Mouse (Mus musculus) adrenal gland, postnatal 14 days (tissue): ENCODE data around the gene Phldb1. TPM values are rescaled to one million over a fixed set of nuclear protein-coding genes. Genes with fewer than 3 reads are reported as not detected.

Experiments used
- DNase-seq: peaks from one replicate; pipeline ENCODE4 v3.0.0; 2021; ENCODE audit warnings: mixed read lengths
- total RNA-seq: library from RNA; stranded (reverse); gene quantifications from 2 replicates; pipeline ENCODE4 v1.2.3, GENCODE M21; 2021

The Phldb1 gene
- total RNA-seq, 1 experiment from 2014 or later: 45.1 TPM

DNA sequence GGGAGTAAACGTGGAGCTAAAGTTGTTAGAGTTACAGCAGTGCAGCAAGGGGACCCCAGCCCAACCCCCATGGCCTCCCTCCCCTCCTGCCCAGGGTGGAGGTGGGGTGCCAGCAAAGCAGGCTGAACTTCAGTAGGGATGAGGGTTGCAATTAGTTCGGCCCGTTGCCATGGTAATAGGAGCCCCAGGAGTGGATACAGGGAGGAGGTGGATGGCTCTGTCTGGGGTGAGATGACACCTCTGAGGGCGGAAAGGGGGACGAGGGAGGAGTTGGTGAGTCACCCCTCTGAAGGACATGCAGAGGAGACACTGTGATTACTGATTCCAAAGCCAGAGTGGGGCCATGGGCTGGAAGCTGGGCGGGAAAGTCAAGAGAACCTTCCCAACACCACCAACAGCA is 26.1 kb downstream of the Phldb1 start:
- peak; percentile 82 for DNase-seq

DNA sequence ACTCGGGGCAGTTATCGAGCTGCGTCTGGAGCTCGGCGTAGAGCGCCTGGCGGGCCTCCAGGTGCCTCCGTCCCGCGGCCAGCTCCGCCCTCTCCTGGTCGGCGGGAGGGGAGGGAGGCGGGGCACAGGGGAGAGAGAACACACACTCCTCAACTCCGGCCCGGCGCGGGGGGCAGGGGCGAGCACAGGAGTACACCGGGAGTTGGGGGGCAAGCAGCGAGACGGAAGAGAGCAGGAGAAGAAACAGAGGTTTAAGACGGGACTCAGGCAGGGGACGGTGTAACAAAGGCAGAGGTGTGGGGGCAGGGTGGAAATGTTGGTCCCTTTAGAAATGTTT is 26.6 kb downstream of the Phldb1 start:
- peak; percentile 92 for DNase-seq

DNA sequence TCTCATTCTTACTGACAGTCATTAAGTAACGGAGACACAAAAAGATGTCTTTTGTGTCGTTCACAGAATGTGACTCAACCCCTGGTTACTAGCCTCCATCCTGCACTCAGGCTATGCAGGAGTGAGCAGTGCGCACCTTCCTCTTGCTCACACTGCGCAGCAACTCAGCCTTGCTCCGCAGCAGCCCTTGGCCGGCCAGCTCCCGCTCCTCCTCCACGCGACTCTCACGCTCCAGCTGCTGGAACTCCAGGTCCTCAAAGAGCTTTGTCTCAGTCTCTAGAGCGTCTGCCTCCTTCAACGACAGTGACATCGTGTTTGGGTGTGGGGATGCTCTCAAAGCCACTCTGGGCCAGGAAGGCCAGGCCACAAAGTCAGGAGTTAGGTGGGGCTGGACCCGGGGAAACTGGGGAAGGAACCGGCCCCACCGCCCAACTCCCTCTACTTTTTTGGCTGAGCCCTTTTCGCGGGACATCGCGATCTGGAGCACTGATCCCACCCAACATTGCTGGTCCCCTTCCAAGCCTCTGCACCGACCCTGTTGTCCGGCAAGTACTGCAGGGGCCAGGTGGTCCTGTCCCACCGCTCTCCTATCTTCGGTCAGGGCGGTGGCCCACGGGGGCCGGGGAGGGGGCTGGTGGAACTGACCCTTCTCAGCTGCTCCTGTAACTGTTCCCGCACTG is 27.1 kb downstream of the Phldb1 start:
- no peak for DNase-seq

- no peak for DNase-seq
These were observed 35.3 kb downstream of the Phldb1 start for GRCm38 (mm10) chr9:44699730-44700129.

DNA sequence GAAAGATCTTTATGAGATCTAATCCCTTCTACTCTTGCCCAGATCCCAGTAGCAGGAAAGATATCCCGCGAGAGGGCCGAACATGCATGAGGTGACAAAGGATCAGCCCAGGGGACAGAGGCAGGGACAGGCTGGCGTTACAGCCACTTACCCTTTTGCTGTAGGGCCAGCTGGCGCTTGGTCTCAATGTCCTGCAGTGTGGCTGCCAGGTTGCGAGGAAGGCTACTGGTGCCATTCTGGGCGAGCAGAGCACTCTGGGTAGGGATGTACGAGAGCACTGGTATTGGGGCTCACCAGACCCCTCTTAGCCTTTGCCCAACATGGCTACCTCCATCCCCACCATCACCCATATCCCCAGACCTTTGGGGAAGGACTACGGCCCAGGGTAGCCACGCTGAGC is 35.8 kb downstream of the Phldb1 start:
- DNase-seq: no peak

DNA sequence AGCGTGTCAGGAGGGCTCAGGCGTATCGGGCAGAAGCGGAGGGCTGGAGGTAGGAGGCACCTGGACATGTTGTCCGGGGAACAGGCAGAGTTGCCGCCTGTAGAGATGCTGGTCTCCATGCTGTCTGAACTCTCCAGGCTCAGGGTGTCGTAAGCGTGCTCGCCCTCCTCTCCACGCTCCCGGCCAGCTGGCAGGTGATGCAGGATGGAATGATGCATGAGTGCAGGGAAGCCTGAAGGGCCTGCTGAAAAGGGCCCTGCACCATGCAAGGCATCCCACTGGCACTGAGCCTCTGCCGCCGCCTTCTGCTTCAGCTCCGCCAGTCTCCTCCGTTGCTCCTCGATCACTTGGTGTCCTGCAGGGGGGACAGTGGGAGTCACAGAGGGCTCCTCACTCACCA is 37.1 kb downstream of the Phldb1 start:
- no peak for DNase-seq

DNA sequence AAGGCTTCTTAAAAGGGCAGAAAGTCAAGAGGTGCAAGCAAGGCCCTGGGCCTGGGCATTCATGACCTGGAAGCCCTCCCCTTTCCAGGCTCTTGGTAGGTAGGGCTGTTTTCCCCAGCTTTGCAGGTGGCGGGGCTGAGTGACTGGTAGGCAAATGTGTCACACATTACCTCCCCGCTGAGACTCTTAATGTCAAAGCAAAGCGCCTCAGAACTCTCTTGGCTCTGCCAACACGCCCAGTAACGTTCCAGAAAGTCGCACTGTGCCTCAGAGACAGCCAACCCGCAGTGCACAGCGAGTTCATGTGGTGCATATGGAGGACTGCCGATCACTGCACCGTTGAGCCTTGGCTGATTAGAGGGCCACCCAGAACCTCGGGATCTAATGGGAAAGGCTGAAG is 41.9 kb downstream of the Phldb1 start:
- no peak for DNase-seq

DNA sequence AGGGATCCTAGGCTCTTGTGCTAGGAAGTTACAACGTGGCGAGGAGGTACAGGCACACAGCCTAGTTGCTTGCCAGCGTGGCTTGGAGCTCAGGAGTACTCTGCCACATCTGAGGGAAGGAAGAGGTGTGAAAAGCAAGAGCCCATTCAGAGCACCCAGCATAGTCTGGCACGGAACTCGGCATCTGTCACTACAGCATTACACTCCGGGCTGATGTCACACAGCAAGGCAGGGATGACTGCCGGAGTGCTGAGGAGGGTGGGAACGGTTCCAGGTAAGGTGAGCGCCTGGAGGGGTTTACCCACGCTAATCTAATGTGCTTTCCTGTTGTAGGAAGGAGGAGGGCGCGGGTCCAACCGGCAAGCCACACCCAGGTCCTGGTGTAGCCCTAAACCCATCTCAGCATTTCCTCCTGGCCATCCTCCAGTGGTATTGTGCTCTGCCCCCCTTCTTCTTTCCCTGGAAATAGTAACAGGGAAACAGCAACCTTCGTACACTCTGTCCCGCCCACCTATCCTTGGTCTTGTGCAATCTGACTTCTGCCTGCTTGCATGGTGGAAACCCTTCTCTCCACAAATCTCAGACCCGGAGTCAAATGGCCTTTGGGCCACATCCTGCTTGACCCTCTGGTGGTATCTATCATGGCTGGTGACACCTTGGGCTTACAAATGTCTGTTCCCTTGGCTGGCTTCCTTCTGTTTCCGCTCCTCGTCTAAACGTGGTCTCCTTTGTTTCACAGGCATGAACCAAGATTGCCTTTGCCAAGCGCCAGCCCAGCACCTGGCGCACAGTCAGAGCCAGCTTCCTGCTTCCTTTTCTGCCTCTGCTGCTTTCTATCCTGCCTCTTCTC is 43.1 kb downstream of the Phldb1 start:
- peak; percentile 81 for DNase-seq

- peak; percentile 38 for DNase-seq
These were observed 44.4 kb downstream of the Phldb1 start for GRCm38 (mm10) chr9:44690641-44691040.

DNA sequence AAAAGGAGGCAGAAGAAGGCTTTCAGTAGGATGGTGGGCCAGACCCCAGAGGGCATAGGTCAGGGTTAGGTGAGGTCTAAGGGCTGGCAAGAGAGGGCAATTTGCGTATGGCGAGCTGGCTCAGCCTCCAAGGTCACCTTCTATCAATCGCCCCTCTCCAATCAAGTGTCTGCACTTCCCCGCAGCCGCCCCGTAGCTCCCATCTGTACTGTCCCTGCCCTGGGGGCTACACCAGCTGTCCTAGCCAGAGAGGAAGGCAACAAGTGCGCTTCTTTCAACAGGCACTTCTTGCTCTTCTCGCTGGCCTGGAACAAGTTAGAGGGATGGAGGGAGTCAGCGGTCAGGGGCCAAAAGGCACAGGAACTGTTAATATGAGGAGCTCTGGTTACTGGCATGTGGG is 47.0 kb downstream of the Phldb1 start:
- DNase-seq: no peak

DNA sequence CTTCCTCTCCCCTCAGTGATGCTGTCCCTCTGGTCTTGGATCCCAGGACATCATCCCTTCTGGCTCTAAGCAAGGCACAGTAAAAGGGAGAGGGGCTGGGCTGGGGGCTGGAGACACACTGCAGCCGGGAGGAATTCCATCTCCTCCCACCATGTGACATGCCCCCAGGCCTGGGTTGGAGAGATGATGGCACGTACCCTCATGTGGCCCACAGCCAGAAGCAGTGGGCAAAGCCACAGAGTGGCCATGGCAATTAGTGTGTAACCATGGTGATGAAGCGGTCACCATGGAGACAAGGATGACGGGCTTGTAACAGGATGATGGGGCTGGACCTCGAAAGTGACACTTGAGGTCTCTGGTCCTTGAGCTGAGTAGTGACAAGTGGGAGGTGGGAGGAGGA is 48.4 kb downstream of the Phldb1 start:
- DNase-seq: peak; percentile 27

DNA sequence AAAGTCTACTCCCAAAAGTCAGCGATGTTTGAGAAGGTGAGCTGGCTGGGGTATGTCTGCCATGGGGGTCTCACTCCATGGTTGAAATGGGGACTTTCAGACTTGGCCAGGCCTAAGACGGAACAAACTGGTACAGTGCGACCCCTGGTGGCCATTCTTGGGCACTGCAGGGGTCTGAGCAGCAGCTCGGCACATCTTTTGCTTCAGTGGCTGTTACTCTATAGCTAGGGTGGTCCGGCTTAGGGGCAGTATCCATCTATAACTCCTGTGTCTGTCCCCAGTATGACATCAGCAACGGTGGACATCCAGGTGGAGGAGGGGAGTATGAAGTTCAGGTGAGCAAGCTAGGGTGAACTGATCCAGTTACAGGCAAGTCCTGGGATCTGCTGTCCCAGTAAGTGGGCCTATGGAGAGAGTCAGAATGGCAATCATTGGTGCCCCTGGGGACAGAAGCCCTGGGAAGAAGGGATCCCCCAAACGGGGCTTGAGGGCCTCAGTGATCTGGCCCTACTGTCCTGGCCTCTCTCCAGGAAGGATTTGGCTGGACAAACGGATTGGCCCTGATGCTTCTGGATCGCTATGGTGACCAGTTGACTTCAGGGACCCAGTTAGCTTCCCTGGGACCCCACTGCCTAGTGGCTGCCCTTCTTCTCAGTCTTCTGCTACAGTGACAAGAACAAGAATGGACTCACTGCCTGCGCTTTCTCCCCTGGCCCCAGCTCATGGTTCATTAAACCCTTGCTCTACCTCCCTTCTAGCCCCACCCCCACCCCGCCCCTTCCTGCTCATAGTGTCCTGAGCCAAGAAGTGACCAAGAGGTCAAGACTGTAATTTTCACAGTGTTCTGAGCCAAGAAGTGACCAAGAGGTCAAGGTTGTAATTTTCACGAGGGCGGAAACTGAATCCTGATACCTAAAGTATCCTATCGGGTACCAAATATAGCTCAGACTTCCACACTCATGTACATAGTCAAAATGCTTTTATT is 49.4 kb downstream of the Phldb1 start:
- peak; percentile 86 for DNase-seq

- DNase-seq: no peak
These were observed 52.0 kb downstream of the Phldb1 start for GRCm38 (mm10) chr9:44683046-44683445.

GRCm38 (mm10) chr9:44679565-44679964 is 55.4 kb downstream of the Phldb1 start:
- DNase-seq: no peak

GRCm38 (mm10) chr9:44678288-44678871 is 56.6 kb downstream of the Phldb1 start:
- DNase-seq: no peak

DNA sequence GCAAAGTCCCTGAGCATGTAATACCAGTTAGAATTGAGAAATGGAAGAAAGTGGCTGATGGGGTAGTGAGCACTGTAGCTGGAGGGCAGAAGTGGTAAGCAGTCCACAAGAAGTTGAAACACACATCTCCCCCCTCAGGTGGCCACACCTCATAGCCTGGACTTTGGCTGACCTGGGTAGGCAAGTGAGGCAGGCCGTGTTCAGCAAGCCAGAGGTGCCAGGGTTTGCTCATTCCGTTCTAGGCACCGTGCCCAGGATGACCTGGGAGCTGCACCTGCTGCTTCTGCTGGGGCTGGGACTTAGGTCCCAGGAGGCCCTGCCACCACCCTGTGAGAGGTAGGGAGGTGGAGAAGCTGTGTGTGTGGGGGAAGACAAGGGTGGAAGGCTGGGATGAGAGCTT is 62.0 kb downstream of the Phldb1 start, which contains the start of gene Treh:
Treh (plus strand) TSS at position 229 of the 400 bp plus-strand sequence.
- DNase-seq: no peak

GRCm38 (mm10) chr9:44672291-44672865 is 62.6 kb downstream of the Phldb1 start:
- no peak for DNase-seq

DNA sequence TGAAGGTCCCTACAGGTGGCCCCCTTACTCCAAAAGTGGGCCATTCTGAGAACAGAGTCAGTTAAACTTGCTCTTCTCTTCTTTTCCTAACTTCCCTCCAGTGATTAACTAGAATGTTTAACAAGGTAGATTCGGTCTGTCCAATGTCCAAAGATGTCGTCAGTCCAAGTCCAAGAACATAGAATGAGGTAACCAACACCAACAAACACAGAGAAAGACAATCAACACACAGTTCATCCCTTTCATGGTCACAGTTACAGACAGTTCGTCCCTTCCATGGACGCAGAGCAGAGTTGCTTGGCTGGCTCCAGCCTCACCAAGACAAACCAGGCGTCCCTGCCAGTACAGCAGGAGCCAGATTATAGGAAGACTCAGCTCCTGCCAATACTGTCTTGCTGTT is 63.6 kb downstream of the Phldb1 start:
- no peak for DNase-seq

- no peak for DNase-seq
These were observed 71.3 kb downstream of the Phldb1 start for GRCm38 (mm10) chr9:44663706-44664105.

- DNase-seq: peak; percentile 81
These were observed 79.6 kb downstream of the Phldb1 start for GRCm38 (mm10) chr9:44655098-44656066.

- DNase-seq: no peak
These were observed 81.1 kb downstream of the Phldb1 start for GRCm38 (mm10) chr9:44653896-44654295.
